Mouse (Mus musculus): ENCODE measurements around the gene Mrpl58. TPM values are rescaled to one million over a fixed set of nuclear protein-coding genes. Genes with fewer than 3 reads are reported as not detected.

Gene Mrpl58
- polyA plus RNA-seq, 1 experiment = 5.7 TPM

GRCm38 (mm10) chr11:115419531-115420237 is 16.1 kb downstream of the Mrpl58 start, which contains the start of the genes Atp5h and Kctd2:
TSS of gene Atp5h (minus strand) at chr11:115419962.
TSS of gene Kctd2 (plus strand) at chr11:115420128.
- TF ChIP-seq GATA1 (IDR thresholded peaks at IDR 0.05; ENCODE audit: low read length) = no peak
- TF ChIP-seq TAL1 (IDR thresholded peaks at IDR 0.05; ENCODE audit: low read length) = no peak
- Histone ChIP-seq H3K9me3 (ENCODE audit: control insufficient read depth, low read length) (no peaks in the 10 kb centered on the region), H3K4me3 (replicated peaks) (peak within 1 kb of the TSS; percentile 99), H3K27me3 (ENCODE audit: control insufficient read depth) (no peaks in the 10 kb centered on the region), H3K36me3 (ENCODE audit: control insufficient read depth) (peaks cover 50% of the 10 kb centered on the region), H3K4me1 (ENCODE audit: control insufficient read depth) (peaks cover 49% of the 10 kb centered on the region)

- Histone ChIP-seq H3K4me3 (replicated peaks) (peak overlapping the region; percentile 99), H3K9me3 (ENCODE audit: control insufficient read depth, low read length) (no peaks in the 10 kb centered on the region), H3K4me1 (ENCODE audit: control insufficient read depth) (peaks cover 45% of the 10 kb centered on the region), H3K36me3 (ENCODE audit: control insufficient read depth) (peaks cover 50% of the 10 kb centered on the region), H3K27me3 (ENCODE audit: control insufficient read depth) (no peaks in the 10 kb centered on the region)
- TF ChIP-seq TAL1 (IDR thresholded peaks at IDR 0.05; ENCODE audit: low read length) = no peak
- no peak for TF ChIP-seq GATA1 (IDR thresholded peaks at IDR 0.05; ENCODE audit: low read length)
These were observed 17.0 kb downstream of the Mrpl58 start for GRCm38 (mm10) chr11:115420336-115421190.

DNA sequence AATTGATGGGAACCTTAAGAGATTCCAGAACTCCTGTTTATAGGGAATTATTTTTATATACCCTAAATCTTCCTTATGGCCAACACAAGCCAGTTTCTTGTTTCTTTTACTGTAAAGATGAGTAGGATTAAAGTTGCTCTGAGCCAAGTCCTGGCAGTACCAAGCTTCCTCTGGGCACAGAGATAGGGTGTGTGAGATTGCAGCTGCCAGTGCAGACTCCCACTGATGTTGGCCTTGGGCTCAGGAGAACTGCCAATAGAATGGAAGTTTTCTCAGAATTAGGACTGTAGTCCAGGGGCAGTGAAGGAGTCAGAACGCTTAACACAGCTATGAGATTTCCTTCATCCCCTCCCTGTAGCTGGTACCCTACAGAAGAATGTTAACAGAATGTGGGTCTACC is 17.8 kb downstream of the Mrpl58 start:
- no peaks in the 10 kb centered on the region for H3K9me3 ChIP-seq (ENCODE audit: control insufficient read depth, low read length)
- peak overlapping the region; percentile 99 for H3K4me3 ChIP-seq (replicated peaks)
- no peaks in the 10 kb centered on the region for H3K27me3 ChIP-seq (ENCODE audit: control insufficient read depth)
- peaks cover 45% of the 10 kb centered on the region for H3K4me1 ChIP-seq (ENCODE audit: control insufficient read depth)
- H3K36me3 ChIP-seq (ENCODE audit: control insufficient read depth) = peaks cover 47% of the 10 kb centered on the region
- TF ChIP-seq TAL1 (IDR thresholded peaks at IDR 0.05; ENCODE audit: low read length) = no peak
- no peak for TF ChIP-seq GATA1 (IDR thresholded peaks at IDR 0.05; ENCODE audit: low read length)

GRCm38 (mm10) chr11:115421972-115422371 is 18.4 kb downstream of the Mrpl58 start:
- Histone ChIP-seq H3K9me3 (ENCODE audit: control insufficient read depth, low read length) (no peaks in the 10 kb centered on the region), H3K4me1 (ENCODE audit: control insufficient read depth) (peaks cover 42% of the 10 kb centered on the region), H3K36me3 (ENCODE audit: control insufficient read depth) (peaks cover 46% of the 10 kb centered on the region), H3K4me3 (replicated peaks) (no peak overlapping the region), H3K27me3 (ENCODE audit: control insufficient read depth) (no peaks in the 10 kb centered on the region)
- TF ChIP-seq GATA1 (IDR thresholded peaks at IDR 0.05; ENCODE audit: low read length) = no peak
- TF ChIP-seq TAL1 (IDR thresholded peaks at IDR 0.05; ENCODE audit: low read length) = no peak

GRCm38 (mm10) chr11:115423091-115423490 is 19.5 kb downstream of the Mrpl58 start:
- Histone ChIP-seq H3K4me3 (replicated peaks) (no peak overlapping the region), H3K27me3 (ENCODE audit: control insufficient read depth) (no peaks in the 10 kb centered on the region), H3K36me3 (ENCODE audit: control insufficient read depth) (peaks cover 44% of the 10 kb centered on the region), H3K9me3 (ENCODE audit: control insufficient read depth, low read length) (no peaks in the 10 kb centered on the region), H3K4me1 (ENCODE audit: control insufficient read depth) (peaks cover 38% of the 10 kb centered on the region)
- TF ChIP-seq TAL1 (IDR thresholded peaks at IDR 0.05; ENCODE audit: low read length) = no peak
- no peak for TF ChIP-seq GATA1 (IDR thresholded peaks at IDR 0.05; ENCODE audit: low read length)

DNA sequence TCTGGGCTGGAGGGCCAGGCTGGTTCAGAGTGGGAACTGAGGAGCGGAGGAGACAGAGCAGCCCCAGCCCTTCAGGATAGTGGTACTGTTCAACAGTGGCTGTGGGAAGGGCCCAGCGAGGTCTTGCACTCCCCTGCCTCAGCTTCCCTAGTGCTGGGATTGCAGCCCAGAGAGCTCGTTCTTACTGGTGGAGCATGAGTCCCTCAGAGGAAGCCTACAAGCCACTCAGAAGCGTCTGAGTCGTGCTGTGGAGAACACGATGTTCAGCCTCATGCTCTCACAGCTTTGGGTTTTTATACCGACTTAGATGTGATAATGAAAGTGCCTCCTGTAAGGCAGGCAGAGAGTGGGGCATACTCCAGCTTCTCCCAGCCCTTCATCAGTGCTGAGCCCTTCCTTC is 21.1 kb downstream of the Mrpl58 start:
- H3K4me1 ChIP-seq (ENCODE audit: control insufficient read depth) = peaks cover 25% of the 10 kb centered on the region
- H3K27me3 ChIP-seq (ENCODE audit: control insufficient read depth) = no peaks in the 10 kb centered on the region
- no peaks in the 10 kb centered on the region for H3K9me3 ChIP-seq (ENCODE audit: control insufficient read depth, low read length)
- H3K36me3 ChIP-seq (ENCODE audit: control insufficient read depth) = peaks cover 54% of the 10 kb centered on the region
- H3K4me3 ChIP-seq (replicated peaks) = no peak overlapping the region
- TF ChIP-seq GATA1 (IDR thresholded peaks at IDR 0.05; ENCODE audit: low read length) (no peak), TAL1 (IDR thresholded peaks at IDR 0.05; ENCODE audit: low read length) (no peak)

- Histone ChIP-seq H3K4me3 (replicated peaks) (no peak overlapping the region), H3K27me3 (ENCODE audit: control insufficient read depth) (no peaks in the 10 kb centered on the region), H3K36me3 (ENCODE audit: control insufficient read depth) (peaks cover 64% of the 10 kb centered on the region), H3K9me3 (ENCODE audit: control insufficient read depth, low read length) (no peaks in the 10 kb centered on the region), H3K4me1 (ENCODE audit: control insufficient read depth) (peaks cover 21% of the 10 kb centered on the region)
- no peak for TF ChIP-seq GATA1 (IDR thresholded peaks at IDR 0.05; ENCODE audit: low read length)
- no peak for TF ChIP-seq TAL1 (IDR thresholded peaks at IDR 0.05; ENCODE audit: low read length)
These were observed 22.1 kb downstream of the Mrpl58 start for GRCm38 (mm10) chr11:115425671-115426070.

DNA sequence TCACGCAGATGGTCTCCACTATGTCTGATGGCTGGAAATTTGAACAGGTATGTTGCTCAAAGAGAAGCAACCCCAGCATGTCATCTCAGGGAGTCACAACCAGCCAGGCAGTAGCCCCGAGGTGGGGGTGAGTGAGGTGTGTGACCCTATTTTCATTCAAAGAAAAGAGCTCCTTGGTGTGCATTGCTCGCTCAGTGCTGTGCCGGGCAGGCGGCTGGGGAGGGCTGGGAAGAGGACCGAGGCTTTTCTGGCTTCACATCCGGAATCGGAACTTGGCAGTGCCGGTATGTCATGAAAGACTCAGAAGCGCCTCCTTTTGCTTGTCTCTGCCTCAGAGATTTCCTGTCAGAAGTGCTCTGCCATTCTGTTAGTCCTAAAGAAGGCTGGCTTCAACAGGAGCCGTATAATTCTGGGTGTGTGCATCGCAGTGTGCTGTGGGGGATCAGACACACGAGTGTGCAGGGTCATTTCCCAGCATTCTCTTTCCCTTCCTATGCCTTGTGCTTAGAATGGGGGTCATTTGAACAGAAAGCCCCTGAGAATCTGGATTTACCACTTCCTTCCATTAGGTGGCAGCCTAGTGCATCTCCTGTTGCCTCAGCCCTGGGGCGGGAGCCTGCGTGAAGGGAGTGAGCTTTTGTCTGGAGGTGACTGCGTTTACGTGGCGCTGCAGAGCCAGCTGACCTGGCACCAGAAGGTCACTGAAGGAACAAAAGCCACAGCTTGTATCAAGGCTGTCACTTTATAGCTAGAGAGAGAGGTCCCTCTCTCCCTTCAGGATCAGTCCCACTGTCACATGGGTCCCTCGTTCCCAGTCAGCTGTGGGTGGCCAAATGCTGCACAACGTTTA is 24.2 kb downstream of the Mrpl58 start:
- TF ChIP-seq GATA1 (IDR thresholded peaks at IDR 0.05; ENCODE audit: low read length) (no peak), TAL1 (IDR thresholded peaks at IDR 0.05; ENCODE audit: low read length) (no peak)
- Histone ChIP-seq H3K4me1 (ENCODE audit: control insufficient read depth) (peaks cover 8% of the 10 kb centered on the region), H3K27me3 (ENCODE audit: control insufficient read depth) (no peaks in the 10 kb centered on the region), H3K36me3 (ENCODE audit: control insufficient read depth) (peaks cover 73% of the 10 kb centered on the region), H3K9me3 (ENCODE audit: control insufficient read depth, low read length) (no peaks in the 10 kb centered on the region), H3K4me3 (replicated peaks) (no peak overlapping the region)

Measured in erythroblast, embryonic 14.5 days (primary cell).